Mouse (Mus musculus) forebrain, embryonic 14.5 days (tissue): Measurements from ENCODE around the gene Tbata. TPM values are rescaled to one million over a fixed set of nuclear protein-coding genes. Genes with fewer than 3 reads are reported as not detected.

ENCODE experiments used
- ATAC-seq: fragments of 200-750 bp; cut with Nextera tagmentation; 2 replicates; pipeline ENCODE4 v1.8.0; 2017; ENCODE audit warnings: mild to moderate bottlenecking, moderate library complexity
- DNase-seq: peaks from one replicate; pipeline ENCODE4 v3.0.0-alpha.2; 2015; ENCODE audit warnings: low spot score
- H3K27ac ChIP-seq: fragments of 300-500 bp; sonication (generic); 2 replicates; pipeline ENCODE4 v1.5.1; 2014; ENCODE audit warnings: low read depth, mild to moderate bottlenecking, control low read depth, low read length, moderate library complexity
- H3K27me3 ChIP-seq: fragments of 300-500 bp; sonication (generic); replicated peaks from 2 replicates; pipeline ENCODE4 v1.6.1; 2014; ENCODE audit warnings: low read length, control low read depth, mixed read lengths; ENCODE audit not compliant: control insufficient read depth, insufficient read depth
- H3K36me3 ChIP-seq: fragments of 300-500 bp; sonication (generic); 2 replicates; pipeline ENCODE4 v1.6.1; 2014; ENCODE audit warnings: low read length, control low read depth; ENCODE audit not compliant: control insufficient read depth, insufficient read depth
- H3K4me1 ChIP-seq: fragments of 300-500 bp; sonication (generic); 2 replicates; pipeline ENCODE4 v1.6.1; 2014; ENCODE audit warnings: antibody characterized with exemption, low read length, control low read depth; ENCODE audit not compliant: control insufficient read depth, insufficient read depth
- H3K4me2 ChIP-seq: fragments of 300-500 bp; sonication (generic); 2 replicates; pipeline ENCODE4 v1.6.1; 2014; ENCODE audit warnings: mild to moderate bottlenecking, control low read depth, low read length
- H3K4me3 ChIP-seq: fragments of 300-500 bp; sonication (generic); 2 replicates; pipeline ENCODE4 v1.5.1; 2014; ENCODE audit warnings: low read depth, low read length, control low read depth
- H3K9ac ChIP-seq: fragments of 300-500 bp; sonication (generic); 2 replicates; pipeline ENCODE4 v1.6.1; 2014; ENCODE audit warnings: mild to moderate bottlenecking, low read length, control low read depth, moderate library complexity
- H3K9me3 ChIP-seq: fragments of 300-500 bp; sonication (generic); replicated peaks from 2 replicates; pipeline ENCODE4 v1.6.1; 2016; ENCODE audit warnings: low read length, control low read depth, mixed read lengths; ENCODE audit not compliant: control insufficient read depth
- WGBS: fragments of 180-500 bp; shearing (Covaris S2); extraction: QIAGEN DNeasy Blood & Tissue Kit; methylation state at CpG from one replicate; pipeline ENCODE4 v1.1.7; 2014; 5-methylcytosine and 5-hydroxymethylcytosine counted together
- polyA plus RNA-seq: library from polyadenylated mRNA; unstranded; fragments of >200 nt; fragmentation: Nextera tagmentation; extraction: Ambion mirVana; gene quantifications from 2 replicates; pipeline ENCODE4 v1.2.1, GENCODE M21; 2014

The Tbata gene
- polyA plus RNA-seq, 1 experiment from 2014 or later: 2.5 TPM

- no peaks in the 10 kb centered on the region for H3K36me3 ChIP-seq
- DNase-seq: peak; percentile 87
- H3K4me1 ChIP-seq: no peaks in the 10 kb centered on the region
- ATAC-seq: 0 out of 2 replicates have a peak, but pooled peaks have one; percentile 34
- no peak overlapping the region for H3K27ac ChIP-seq
- no peaks in the 10 kb centered on the region for H3K27me3 ChIP-seq
- WGBS: 9% methylated on average over 13 of the region's 13 CpGs
- no peak overlapping the region for H3K4me2 ChIP-seq
- no peak overlapping the region for H3K9ac ChIP-seq
- no peaks in the 10 kb centered on the region for H3K9me3 ChIP-seq
- H3K4me3 ChIP-seq: no peak overlapping the region
These were observed 40.0 kb downstream of the Tbata start for GRCm38 (mm10) chr10:61211743-61212142.

- no peak overlapping the region for H3K4me2 ChIP-seq
- H3K27me3 ChIP-seq: no peaks in the 10 kb centered on the region
- H3K27ac ChIP-seq: no peak overlapping the region
- 6% methylated on average over 10 of the region's 11 CpGs for WGBS
- H3K9me3 ChIP-seq: no peaks in the 10 kb centered on the region
- no peaks in the 10 kb centered on the region for H3K4me1 ChIP-seq
- H3K36me3 ChIP-seq: no peaks in the 10 kb centered on the region
- DNase-seq: no peak
- ATAC-seq: no peak
- no peak overlapping the region for H3K9ac ChIP-seq
- no peak overlapping the region for H3K4me3 ChIP-seq
These were observed 41.1 kb downstream of the Tbata start for GRCm38 (mm10) chr10:61212817-61213216.

GRCm38 (mm10) chr10:61215658-61216057 is 43.9 kb downstream of the Tbata start:
- Histone ChIP-seq H3K4me3 (no peak overlapping the region), H3K4me1 (no peaks in the 10 kb centered on the region), H3K27ac (no peak overlapping the region), H3K36me3 (no peaks in the 10 kb centered on the region), H3K9ac (no peak overlapping the region), H3K27me3 (no peaks in the 10 kb centered on the region), H3K9me3 (peaks cover 4% of the 10 kb centered on the region; the same call in 1 of the 2 replicates), H3K4me2 (no peak overlapping the region)
- WGBS: 95% methylated on average over 6 of the region's 6 CpGs
- ATAC-seq: no peak
- DNase-seq: no peak

- no peak for DNase-seq
- Histone ChIP-seq H3K27me3 (no peaks in the 10 kb centered on the region), H3K27ac (no peak overlapping the region), H3K4me2 (no peak overlapping the region), H3K4me1 (no peaks in the 10 kb centered on the region), H3K9ac (no peak overlapping the region), H3K4me3 (no peak overlapping the region), H3K9me3 (peaks cover 4% of the 10 kb centered on the region; the same call in 1 of the 2 replicates), H3K36me3 (no peaks in the 10 kb centered on the region)
- 87% methylated on average over 4 of the region's 4 CpGs for WGBS
- ATAC-seq: no peak
These were observed 44.4 kb downstream of the Tbata start for GRCm38 (mm10) chr10:61216163-61216562.

- Histone ChIP-seq H3K9me3 (peaks cover 4% of the 10 kb centered on the region; the same call in 1 of the 2 replicates), H3K27ac (no peak overlapping the region), H3K4me1 (no peaks in the 10 kb centered on the region), H3K36me3 (no peaks in the 10 kb centered on the region), H3K27me3 (no peaks in the 10 kb centered on the region), H3K4me3 (no peak overlapping the region), H3K9ac (no peak overlapping the region), H3K4me2 (no peak overlapping the region)
- 90% methylated on average over 4 of the region's 4 CpGs for WGBS
- DNase-seq (no peak), ATAC-seq (no peak)
These were observed 47.6 kb downstream of the Tbata start for GRCm38 (mm10) chr10:61219318-61219717.

GRCm38 (mm10) chr10:61225694-61226093 is 53.9 kb downstream of the Tbata start:
- Histone ChIP-seq H3K4me1 (no peaks in the 10 kb centered on the region), H3K9me3 (no peaks in the 10 kb centered on the region), H3K27me3 (no peaks in the 10 kb centered on the region), H3K4me3 (no peak overlapping the region), H3K9ac (no peak overlapping the region), H3K4me2 (no peak overlapping the region), H3K27ac (no peak overlapping the region), H3K36me3 (no peaks in the 10 kb centered on the region)
- no peak for DNase-seq
- no peak for ATAC-seq
- 55% methylated on average over 5 of the region's 5 CpGs for WGBS

- ATAC-seq: no peak
- no peak overlapping the region for H3K9ac ChIP-seq
- H3K4me3 ChIP-seq: no peak overlapping the region
- H3K27ac ChIP-seq: no peak overlapping the region
- no peaks in the 10 kb centered on the region for H3K4me1 ChIP-seq
- H3K9me3 ChIP-seq: no peaks in the 10 kb centered on the region
- H3K27me3 ChIP-seq: no peaks in the 10 kb centered on the region
- no peak for DNase-seq
- no peaks in the 10 kb centered on the region for H3K36me3 ChIP-seq
- H3K4me2 ChIP-seq: no peak overlapping the region
- WGBS: 72% methylated on average over 4 of the region's 4 CpGs
These were observed 55.1 kb downstream of the Tbata start for GRCm38 (mm10) chr10:61226784-61227396.

GRCm38 (mm10) chr10:61231756-61232155 is 60.0 kb downstream of the Tbata start:
- ATAC-seq (no peak), DNase-seq (no peak)
- Histone ChIP-seq H3K4me2 (no peak overlapping the region), H3K4me1 (no peaks in the 10 kb centered on the region), H3K9ac (no peak overlapping the region), H3K27ac (no peak overlapping the region), H3K27me3 (no peaks in the 10 kb centered on the region), H3K9me3 (no peaks in the 10 kb centered on the region), H3K4me3 (no peak overlapping the region), H3K36me3 (no peaks in the 10 kb centered on the region)
- WGBS: 87% methylated on average over 3 of the region's 3 CpGs

GRCm38 (mm10) chr10:61232858-61233567 is 61.3 kb downstream of the Tbata start:
- no peak overlapping the region for H3K4me2 ChIP-seq
- ATAC-seq (no peak), DNase-seq (peak; percentile 29)
- no peaks in the 10 kb centered on the region for H3K4me1 ChIP-seq
- no peaks in the 10 kb centered on the region for H3K9me3 ChIP-seq
- H3K27ac ChIP-seq: no peak overlapping the region
- WGBS: 30% methylated on average over 7 of the region's 7 CpGs
- H3K27me3 ChIP-seq: no peaks in the 10 kb centered on the region
- no peaks in the 10 kb centered on the region for H3K36me3 ChIP-seq
- H3K4me3 ChIP-seq: no peak overlapping the region
- H3K9ac ChIP-seq: no peak overlapping the region
